Mouse (Mus musculus) heart, adult 11 months (tissue): ENCODE results near the gene AI597479.

Source experiments
- DNase-seq: peaks from one replicate; pipeline ENCODE4 v3.0.0; 2022

AI597479 gene

GRCm38 (mm10) chr1:43098031-43098984, at the start of gene AI597479, which contains the start of gene Tgfbrap1:
AI597479 (plus strand) TSS chr1:43098710.
Tgfbrap1 (minus strand) TSS chr1:43098637.
- DNase-seq: peak; percentile 99

- no peak for DNase-seq
These were observed 46.6 kb upstream of the AI597479 start for GRCm38 (mm10) chr1:43051903-43052302.

GRCm38 (mm10) chr1:43065615-43066310, 32.7 kb upstream of the AI597479 start:
- DNase-seq: peak; percentile 70

DNA sequence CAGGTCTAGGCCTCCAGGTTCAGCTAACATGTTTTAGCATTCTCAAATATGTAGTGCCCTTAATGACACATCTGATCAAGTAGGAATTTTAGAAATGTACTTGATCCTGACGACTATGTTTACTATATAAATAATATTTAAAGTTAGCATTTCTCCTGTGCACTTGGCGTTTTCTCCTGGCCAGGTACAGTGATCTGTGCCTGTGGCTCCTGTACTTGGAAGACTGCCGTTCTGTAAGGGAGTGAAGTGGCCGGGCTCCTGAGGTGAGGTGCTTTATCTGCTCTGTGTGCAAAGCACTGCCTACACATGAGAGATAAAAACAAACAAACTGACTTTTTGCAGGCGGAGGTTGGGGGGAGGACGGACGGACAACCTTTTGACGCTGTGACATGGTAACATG, 31.9 kb upstream of the AI597479 start:
- peak; percentile 31 for DNase-seq

GRCm38 (mm10) chr1:43067551-43067950, 31.0 kb upstream of the AI597479 start:
- peak; percentile 37 for DNase-seq

DNA sequence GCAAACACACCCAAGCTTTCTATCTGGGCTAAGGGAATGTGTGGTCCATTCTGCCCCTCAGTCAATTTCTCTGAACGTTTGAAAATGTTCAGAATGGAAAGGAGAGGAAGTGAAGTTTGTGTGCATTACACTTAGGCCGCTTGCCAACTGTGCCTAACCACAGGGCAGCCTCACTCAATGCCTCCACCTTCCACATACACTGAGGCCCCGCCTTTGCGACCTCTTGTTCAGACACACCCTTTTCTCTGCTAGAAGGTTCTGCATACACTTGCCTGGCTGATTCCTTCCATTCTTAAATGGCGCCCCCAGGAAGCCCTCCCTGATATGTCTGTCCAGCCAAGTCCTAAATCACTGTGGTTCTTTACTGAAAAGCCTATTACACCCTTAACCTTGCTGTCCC, 27.8 kb upstream of the AI597479 start:
- DNase-seq: peak; percentile 62

DNA sequence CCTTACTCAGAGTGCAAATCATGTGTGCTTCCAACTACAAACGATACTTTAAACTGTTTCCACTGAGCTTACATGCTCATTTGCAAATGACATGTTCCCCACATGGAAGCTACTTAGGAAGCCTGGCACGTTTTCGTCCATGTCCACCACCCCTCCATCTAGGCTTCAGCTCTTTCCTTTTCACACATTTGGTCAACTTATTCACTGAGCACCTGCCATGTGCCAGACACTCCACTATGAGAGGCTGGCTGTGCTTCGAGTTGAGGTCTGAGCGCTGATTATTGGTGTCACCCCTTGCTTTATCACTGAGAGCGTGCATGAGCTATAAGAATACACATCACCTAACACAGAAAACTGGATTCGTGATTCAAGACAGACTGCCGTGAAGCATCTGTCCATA, 26.5 kb upstream of the AI597479 start:
- peak; percentile 56 for DNase-seq

DNA sequence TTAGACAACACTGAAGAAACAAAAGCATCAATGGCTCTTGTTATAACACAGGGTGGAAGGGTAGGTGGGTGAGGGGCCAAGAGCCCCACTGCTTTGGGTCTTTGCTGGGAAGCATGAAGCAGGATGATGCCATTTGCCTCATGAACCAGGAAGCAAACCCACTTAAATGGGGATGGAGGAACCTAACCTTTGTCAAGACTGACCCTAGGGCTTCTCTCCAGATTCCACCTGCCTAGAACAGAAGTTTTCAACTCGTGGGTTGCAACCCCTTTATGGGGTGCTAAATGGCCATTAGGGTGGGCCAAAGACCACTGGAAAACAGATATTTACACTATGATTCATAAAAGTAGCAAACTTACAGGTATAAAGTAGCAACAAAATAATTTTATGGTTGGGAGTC, 25.9 kb upstream of the AI597479 start:
- DNase-seq: peak; percentile 71

- DNase-seq: peak; percentile 34
These were observed 23.7 kb upstream of the AI597479 start for GRCm38 (mm10) chr1:43074791-43075190.

- no peak for DNase-seq
These were observed 20.4 kb upstream of the AI597479 start for GRCm38 (mm10) chr1:43078124-43078523.

DNA sequence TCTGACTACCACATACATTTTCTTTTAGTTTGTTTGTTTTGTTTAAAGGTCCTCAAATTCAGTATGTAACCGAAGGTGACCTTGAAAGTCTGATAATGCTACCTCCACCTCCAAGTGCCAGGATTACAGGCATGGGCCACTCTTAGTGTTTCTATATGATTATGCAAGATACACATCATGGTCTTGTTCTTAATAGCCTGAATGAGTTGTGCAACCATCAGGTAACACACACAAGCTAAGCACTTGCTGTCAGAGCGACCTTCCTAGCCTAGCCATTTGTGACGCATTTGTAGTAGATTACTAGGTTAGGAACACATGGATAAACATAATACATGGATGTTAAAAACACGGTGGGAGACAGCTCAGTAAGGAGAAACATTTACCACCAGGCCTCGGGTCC, 15.6 kb upstream of the AI597479 start:
- DNase-seq: peak; percentile 21

DNA sequence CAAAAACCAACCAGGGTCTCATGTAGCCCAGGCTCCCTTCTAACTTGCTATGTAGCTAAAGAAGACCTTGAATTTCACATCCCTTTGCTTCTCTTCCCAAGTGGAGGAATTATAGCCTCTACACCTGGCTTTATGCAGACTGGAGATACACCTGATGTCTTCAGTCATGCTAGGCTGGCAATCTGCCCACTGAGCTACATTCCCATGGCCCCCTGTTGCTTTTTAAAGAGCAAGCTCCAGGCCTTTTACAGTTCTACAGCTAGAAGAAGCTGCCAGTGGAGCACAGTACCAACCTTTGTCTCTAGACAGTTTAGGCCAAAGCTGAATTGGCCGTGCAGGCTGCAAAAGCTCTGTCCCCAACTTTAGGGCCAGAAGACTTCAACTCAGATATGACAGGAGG, 8.1 kb upstream of the AI597479 start:
- DNase-seq: peak; percentile 71

DNA sequence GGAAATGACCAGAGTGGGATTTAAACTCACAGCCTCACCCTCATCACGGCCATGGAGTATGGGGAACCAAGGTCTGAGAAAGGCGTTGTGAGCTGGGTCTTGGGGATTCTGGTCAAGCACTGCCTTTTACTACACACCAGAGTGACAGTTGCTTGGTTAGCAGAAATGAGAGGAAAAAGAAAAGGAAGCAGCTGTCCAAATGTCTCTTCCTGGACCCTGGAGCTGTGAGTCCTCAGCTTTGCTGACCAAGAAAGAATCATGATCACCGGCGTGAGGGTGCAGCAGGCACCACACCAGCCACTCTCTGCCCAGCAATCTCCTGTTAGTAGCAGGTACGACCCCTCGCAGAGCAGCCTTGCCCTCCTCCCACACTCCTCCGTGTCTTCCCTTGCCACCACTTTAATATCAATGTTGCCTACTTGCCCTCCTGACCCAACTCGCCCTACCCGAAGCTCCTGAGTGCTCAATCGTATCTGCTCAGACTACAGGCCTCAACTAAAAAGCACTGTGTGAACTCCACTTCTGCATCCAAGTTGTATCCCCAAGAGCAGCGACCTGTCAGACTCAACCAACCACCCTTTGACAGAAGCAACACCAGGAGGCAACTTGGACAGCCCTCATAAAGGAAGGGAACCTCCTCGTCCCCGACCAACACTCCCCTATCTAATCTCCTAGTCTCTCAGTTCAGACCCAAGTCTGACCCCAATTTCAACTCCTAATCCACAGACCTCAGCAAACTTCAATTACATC, 7.0 kb upstream of the AI597479 start:
- peak; percentile 92 for DNase-seq

- peak; percentile 98 for DNase-seq
These were observed 6.2 kb upstream of the AI597479 start for GRCm38 (mm10) chr1:43092056-43093015.

DNA sequence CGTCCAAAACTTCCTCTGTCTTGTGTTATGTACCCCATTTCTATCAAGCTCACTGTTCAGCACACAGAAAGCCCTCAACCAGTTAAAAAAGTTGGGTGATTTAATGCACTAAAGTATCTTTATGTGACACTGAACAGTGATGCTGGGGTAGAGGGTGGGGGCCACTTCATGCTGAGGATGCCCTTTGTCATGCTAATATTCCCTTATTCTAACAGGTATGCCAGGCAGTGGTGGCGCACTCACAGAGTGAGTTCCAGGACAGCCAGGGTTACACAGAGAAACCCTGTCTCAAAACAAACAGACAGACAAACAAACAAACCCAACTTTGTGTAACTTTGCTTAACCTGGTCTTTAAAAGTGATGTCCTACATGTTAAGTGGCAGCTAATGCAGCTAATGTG, 4.3 kb upstream of the AI597479 start:
- peak; percentile 63 for DNase-seq

DNA sequence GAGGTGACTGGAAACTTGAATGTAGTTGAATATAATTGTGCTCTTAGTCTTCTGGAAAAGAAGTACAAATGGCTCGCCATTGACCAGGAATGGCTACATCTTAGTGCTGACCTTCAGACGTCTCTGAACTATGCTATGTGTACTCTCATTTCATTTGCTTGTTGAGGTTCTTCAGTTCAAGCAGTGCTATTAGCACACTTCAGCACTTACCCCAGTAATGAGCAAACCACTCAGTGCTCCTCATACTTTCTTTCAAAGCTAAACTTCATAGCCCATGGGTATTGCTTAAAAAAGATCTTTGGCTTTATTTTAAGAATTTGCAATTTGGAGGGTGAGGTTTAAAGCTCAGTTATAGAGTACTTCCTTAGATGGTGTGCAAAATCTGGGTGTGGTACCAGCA, 10.2 kb downstream of the AI597479 start:
- no peak for DNase-seq

DNA sequence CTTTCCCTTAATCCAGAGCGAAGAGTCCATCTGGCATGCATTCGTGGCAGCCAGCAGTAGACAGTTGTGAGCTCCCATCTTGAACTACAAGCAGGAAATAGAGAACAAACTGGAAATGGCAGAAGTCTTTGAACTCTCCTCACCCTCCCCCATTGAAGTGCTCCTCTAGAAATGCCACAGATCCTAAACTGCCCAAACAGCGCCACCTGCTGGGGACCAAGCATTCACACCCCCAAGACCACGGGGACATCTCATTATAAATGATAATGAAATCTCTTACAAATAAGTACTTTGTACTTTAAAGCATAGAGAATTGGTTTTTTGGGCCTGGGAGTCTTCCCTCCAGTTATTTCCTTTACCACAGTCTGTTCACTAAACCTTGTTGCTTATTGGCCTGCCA, 12.0 kb downstream of the AI597479 start:
- DNase-seq: no peak

- no peak for DNase-seq
These were observed 14.4 kb downstream of the AI597479 start for GRCm38 (mm10) chr1:43112882-43113281.

DNA sequence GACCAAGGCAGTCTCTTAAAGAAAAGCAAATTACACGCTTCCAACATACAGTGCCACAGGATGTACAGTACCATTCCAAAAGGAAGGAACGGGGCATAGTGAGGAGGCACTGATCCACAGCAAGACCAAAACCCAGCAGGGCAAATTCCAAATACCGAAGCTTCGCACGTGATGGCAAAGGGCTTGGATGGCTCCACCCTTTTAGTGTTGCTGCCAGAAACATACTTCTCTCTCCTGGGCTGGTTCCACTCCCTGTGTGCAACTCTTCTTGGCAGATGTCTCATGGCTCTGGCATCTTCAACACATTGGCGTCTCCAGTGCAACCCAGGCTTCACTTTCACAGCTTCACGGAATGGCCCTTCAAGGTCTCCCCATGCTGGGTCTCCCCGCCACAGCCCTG, 18.9 kb downstream of the AI597479 start:
- peak; percentile 85 for DNase-seq

- peak; percentile 75 for DNase-seq
These were observed 22.4 kb downstream of the AI597479 start for GRCm38 (mm10) chr1:43120950-43121349.

DNA sequence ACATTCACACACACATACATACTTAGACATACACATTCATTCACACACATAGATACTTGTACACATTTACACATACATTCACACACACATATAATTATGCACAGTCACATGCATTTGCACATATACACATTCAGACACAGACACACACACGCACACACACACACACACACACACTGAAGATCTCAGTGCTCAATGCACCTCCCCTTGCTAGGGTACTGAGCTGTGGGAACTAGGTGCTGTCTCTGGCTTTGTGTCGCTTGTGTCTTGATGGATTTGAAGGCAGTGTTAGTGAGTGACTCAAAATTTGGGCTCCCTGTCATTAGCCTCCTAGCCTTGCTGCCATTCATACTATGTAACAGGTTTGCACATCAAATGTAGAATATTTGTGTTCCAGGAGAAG, 24.1 kb downstream of the AI597479 start:
- DNase-seq: peak; percentile 66

- peak; percentile 73 for DNase-seq
These were observed 26.2 kb downstream of the AI597479 start for GRCm38 (mm10) chr1:43124726-43125125.
